ENCODE assay signal across 11 mouse cellular contexts in the genomic region with DNA sequence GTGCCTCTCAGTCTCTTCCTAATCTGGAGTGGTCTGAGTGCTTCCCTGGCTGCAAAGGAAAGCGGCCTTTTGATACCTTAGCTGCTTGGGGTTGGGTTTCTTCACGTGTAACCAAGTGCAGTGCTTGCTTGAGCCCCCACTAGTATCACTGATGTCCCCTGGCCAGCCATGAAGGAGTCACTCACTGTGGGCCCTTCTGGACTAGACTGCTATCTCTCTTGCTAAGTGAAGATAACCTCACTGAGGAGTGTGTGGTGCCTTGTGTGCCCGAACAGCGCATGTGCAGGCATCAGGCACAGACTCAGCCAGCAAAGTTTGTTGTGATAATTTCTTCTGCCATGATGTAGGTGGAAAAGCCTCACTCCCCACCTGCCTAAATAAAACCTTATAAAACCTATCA. TPM values are rescaled to one million over a fixed set of nuclear protein-coding genes. Genes with fewer than 3 reads are reported as not detected.
A peak's percentile ranks its signal among the peaks of the same experiment; 100 is the strongest.
DNase-seq lines count a peak whose midpoint lies in the region; ATAC-seq and TF ChIP-seq lines count a peak whose summit lies in the region.
"Had no signal": no experiment of that assay in that cellular context is flagged by ENCODE, and none has a peak within 500 bp of the region (broad histone marks: within the 10 kb centered on the region; RNA-seq: fewer than 3 reads in every experiment).

No protein-coding gene starts in this region.

- no peaks in the 10 kb centered on the region for H3K9me3 ChIP-seq in lung, postnatal 0 days (ENCODE audit: low read length)
- no peaks in the 10 kb centered on the region for H3K9me3 ChIP-seq in hindbrain, embryonic 16.5 days (ENCODE audit: control insufficient read depth, low read length)
- H3K9me3 ChIP-seq: limb, embryonic 13.5 days had no signal

- H3K27ac ChIP-seq in lung, postnatal 0 days (ENCODE audit: low read length), result no peak overlapping the region
- H3K27ac ChIP-seq in hindbrain, embryonic 16.5 days (ENCODE audit: low read depth, low read length), result no peak overlapping the region
- H3K27ac ChIP-seq: limb, embryonic 13.5 days had no signal

- H3K4me1 ChIP-seq in lung, postnatal 0 days (ENCODE audit: insufficient read depth, low read depth, low read length), result peaks cover 9% of the 10 kb centered on the region; the same call in 1 of the 2 replicates
- H3K4me1 ChIP-seq in hindbrain, embryonic 16.5 days (ENCODE audit: control insufficient read depth, insufficient read depth, low read depth, low read length), result peaks cover 37% of the 10 kb centered on the region

- ATAC-seq in lung, postnatal 0 days, result 0 out of 2 replicates have a peak, but pooled peaks have one; percentile 11
- ATAC-seq in hindbrain, embryonic 16.5 days, result 0 out of 2 replicates have a peak, but pooled peaks have one; percentile 29

- WGBS in lung, postnatal 0 days, result 65% methylated on average over 4 of the region's 4 CpGs
- 73% methylated on average over 4 of the region's 4 CpGs for WGBS in hindbrain, embryonic 16.5 days

- DNase-seq in cerebellum, postnatal 25 days, result peak; percentile 59 to 68
- DNase-seq in cerebellum, postnatal 36 days, result no peak
- no peak for DNase-seq in lung, postnatal 0 days (ENCODE audit: low spot score)
- DNase-seq in lung, postnatal 25 days (ENCODE audit: low spot score), result no peak
- peak; percentile 72 for DNase-seq in naive thymus-derived CD4-positive, alpha-beta T cell, adult 2 months (ENCODE audit: low read depth)
- no peak for DNase-seq in layer of hippocampus, adult 11-12 months (ENCODE audit: low spot score)
- DNase-seq in ovary, adult 18-20 months (ENCODE audit: low spot score), result no peak
- DNase-seq: kidney, postnatal 25 days; thymus, adult 18-20 months had no signal

- TF ChIP-seq CTCF in lung, postnatal 0 days (IDR thresholded peaks at IDR 0.05), result no peak

- no peak overlapping the region for H3K9ac ChIP-seq in lung, postnatal 0 days (replicated peaks; ENCODE audit: low read depth)
- H3K9ac ChIP-seq in hindbrain, embryonic 16.5 days (ENCODE audit: low read depth, low read length), result no peak overlapping the region; the same call in 1 of the 2 replicates
- H3K9ac ChIP-seq: limb, embryonic 13.5 days had no signal

- no peak overlapping the region for H3K4me2 ChIP-seq in lung, postnatal 0 days (replicated peaks; ENCODE audit: low read depth, low read length)
- H3K4me2 ChIP-seq in hindbrain, embryonic 16.5 days (ENCODE audit: low read length), result peak overlapping the region; percentile 66
- H3K4me2 ChIP-seq: limb, embryonic 13.5 days had no signal

- no peaks in the 10 kb centered on the region for H3K27me3 ChIP-seq in lung, postnatal 0 days (replicated peaks; ENCODE audit: insufficient read depth, low read length)
- H3K27me3 ChIP-seq in hindbrain, embryonic 16.5 days (replicated peaks; ENCODE audit: control insufficient read depth, insufficient read depth, low read length), result no peaks in the 10 kb centered on the region
- H3K27me3 ChIP-seq: limb, embryonic 13.5 days had no signal

- H3K36me3 ChIP-seq in lung, postnatal 0 days (ENCODE audit: insufficient read depth, low read length), result no peaks in the 10 kb centered on the region
- H3K36me3 ChIP-seq in hindbrain, embryonic 16.5 days (ENCODE audit: control insufficient read depth, insufficient read depth, low read length), result no peaks in the 10 kb centered on the region

- H3K4me3 ChIP-seq in lung, postnatal 0 days (ENCODE audit: low read depth, low read length), result no peak overlapping the region
- H3K4me3 ChIP-seq in hindbrain, embryonic 16.5 days (ENCODE audit: low read length), result no peak overlapping the region
- H3K4me3 ChIP-seq: limb, embryonic 13.5 days had no signal

- TF ChIP-seq EP300 in lung, postnatal 0 days (IDR thresholded peaks at IDR 0.05), result no peak

RNA-seq across cellular contexts. Expression of a gene that starts 8.9 kb away (rescaled TPM):
- 72.3 and 78.1 TPM in 2 replicates for polyA plus RNA-seq in lung, postnatal 0 days (2015; fragmentation: Nextera tagmentation; extraction: Ambion mirVana)
- 34.8 and 41.1 TPM in 2 replicates for polyA plus RNA-seq in hindbrain, embryonic 16.5 days (2015; fragmentation: Nextera tagmentation; extraction: Ambion mirVana)

Comparison
In these comparisons a context has a peak if more than half of its experiments do, and no peak if none do; other contexts are left out.
1. DNase-seq: peak in cerebellum, postnatal 25 days (2 of 2) and naive thymus-derived CD4-positive, alpha-beta T cell, adult 2 months (single experiment); none in cerebellum, postnatal 36 days (0 of 2), lung, postnatal 0 days (single experiment), lung, postnatal 25 days (single experiment), layer of hippocampus, adult 11-12 months (single experiment) and ovary, adult 18-20 months (single experiment).